Mouse (Mus musculus): ENCODE results near the gene Erp29. TPM values are rescaled to one million over a fixed set of nuclear protein-coding genes. Genes with fewer than 3 reads are reported as not detected.

Gene Erp29
- total RNA-seq, 1 experiment = 339 TPM

DNA sequence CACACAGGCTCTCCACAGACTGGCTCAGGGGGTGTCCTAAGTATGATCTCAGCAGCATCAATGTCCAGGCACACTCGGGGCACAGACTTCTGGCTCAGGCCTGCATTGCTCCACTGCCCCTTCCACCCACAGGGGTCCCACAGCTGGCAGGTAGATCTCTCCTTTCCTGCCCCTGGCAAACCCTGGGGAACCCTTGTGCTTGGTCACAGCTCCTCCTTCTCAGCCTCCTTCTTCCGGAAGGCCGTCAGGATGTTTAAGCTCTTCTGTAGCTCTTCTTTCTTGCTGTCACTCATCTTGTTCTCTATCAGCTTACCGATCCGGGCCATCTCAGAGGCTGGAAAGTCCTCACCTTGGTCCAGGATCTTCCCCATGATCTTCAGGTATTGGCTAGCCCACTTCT is 7.4 kb downstream of the Erp29 start:
- H3K36me3 ChIP-seq (ENCODE audit: control insufficient read depth, insufficient read depth, low read length, poor library complexity, severe bottlenecking) = peaks cover 63% of the 10 kb centered on the region
- DNase-seq (ENCODE audit: low read depth, low spot score) = no peak
- 0 out of 4 replicates have a peak, but pooled peaks cover 0 to 2% of the 10 kb centered on the region in 2 experiments for H3K4me1 ChIP-seq (ENCODE audit: control insufficient read depth in 2 of 2, insufficient read depth in 2 of 2, low read length in 2 of 2, poor library complexity in 1 of 2)
- in situ Hi-C loops (cut with MboI; ENCODE audit: low sequenced_read_pairs in 2 of 2, unreplicated experiment in 2 of 2) = no loop called here
- H3K9me3 ChIP-seq (ENCODE audit: control insufficient read depth, insufficient read depth, low read depth, low read length) = no peaks in the 10 kb centered on the region
- H3K27ac ChIP-seq (ENCODE audit: insufficient read depth, low read depth, low read length, poor library complexity, severe bottlenecking) = no peak overlapping the region
- H3K4me3 ChIP-seq (ENCODE audit: insufficient read depth in 1 of 2, low read depth in 1 of 2, low read length in 2 of 2, poor library complexity in 1 of 2, severe bottlenecking in 1 of 2) = no peak overlapping the region
- no peak for TF ChIP-seq ZNF384 (IDR thresholded peaks at IDR 0.05; ENCODE audit: low read depth, low read length)
- no peak for TF ChIP-seq HCFC1 (IDR thresholded peaks at IDR 0.05; ENCODE audit: borderline replicate concordance, insufficient read depth, low read length)
- H3K9ac ChIP-seq (ENCODE audit: insufficient read depth, low read depth, low read length, poor library complexity, severe bottlenecking) = no peak overlapping the region

DNA sequence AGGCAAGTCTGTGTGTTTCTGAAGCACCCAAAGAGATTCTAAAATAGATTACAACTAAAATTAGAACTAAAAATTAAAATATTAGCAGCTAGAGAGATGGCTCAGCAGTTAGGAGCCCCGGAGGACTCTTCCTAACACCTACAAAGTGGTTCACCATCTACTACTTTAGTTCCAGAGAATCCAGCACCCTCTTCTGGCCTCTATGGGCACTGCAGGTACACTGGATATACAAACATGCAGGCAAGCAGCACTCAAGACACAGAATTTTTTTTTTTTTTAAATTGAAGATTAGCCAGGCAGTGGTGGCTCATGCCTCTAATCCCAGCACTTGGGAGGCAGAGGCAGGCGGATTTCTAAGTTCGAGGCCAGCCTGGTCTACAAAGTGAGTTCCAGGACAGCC is 8.8 kb downstream of the Erp29 start:
- no peak overlapping the region for H3K4me3 ChIP-seq (ENCODE audit: insufficient read depth in 1 of 2, low read depth in 1 of 2, low read length in 2 of 2, poor library complexity in 1 of 2, severe bottlenecking in 1 of 2)
- in situ Hi-C loops (cut with MboI; ENCODE audit: low sequenced_read_pairs in 2 of 2, unreplicated experiment in 2 of 2) = no loop called here
- H3K27ac ChIP-seq (ENCODE audit: insufficient read depth, low read depth, low read length, poor library complexity, severe bottlenecking) = no peak overlapping the region
- no peak overlapping the region for H3K9ac ChIP-seq (ENCODE audit: insufficient read depth, low read depth, low read length, poor library complexity, severe bottlenecking)
- H3K9me3 ChIP-seq (ENCODE audit: control insufficient read depth, insufficient read depth, low read depth, low read length) = no peaks in the 10 kb centered on the region
- peak; percentile 66 for DNase-seq (ENCODE audit: low read depth, low spot score)
- no peaks in the 10 kb centered on the region for H3K4me1 ChIP-seq (ENCODE audit: control insufficient read depth in 2 of 2, insufficient read depth in 2 of 2, low read length in 2 of 2, poor library complexity in 1 of 2)
- peaks cover 65% of the 10 kb centered on the region for H3K36me3 ChIP-seq (ENCODE audit: control insufficient read depth, insufficient read depth, low read length, poor library complexity, severe bottlenecking)
- TF ChIP-seq ZNF384 (IDR thresholded peaks at IDR 0.05; ENCODE audit: low read depth, low read length) = peak; percentile 56; the same call in 1 of the 2 replicates
- TF ChIP-seq ZC3H11A (IDR thresholded peaks at IDR 0.05; ENCODE audit: borderline replicate concordance, low read depth, low read length) = no peak
- TF ChIP-seq HCFC1 (IDR thresholded peaks at IDR 0.05; ENCODE audit: borderline replicate concordance, insufficient read depth, low read length) = no peak

DNA sequence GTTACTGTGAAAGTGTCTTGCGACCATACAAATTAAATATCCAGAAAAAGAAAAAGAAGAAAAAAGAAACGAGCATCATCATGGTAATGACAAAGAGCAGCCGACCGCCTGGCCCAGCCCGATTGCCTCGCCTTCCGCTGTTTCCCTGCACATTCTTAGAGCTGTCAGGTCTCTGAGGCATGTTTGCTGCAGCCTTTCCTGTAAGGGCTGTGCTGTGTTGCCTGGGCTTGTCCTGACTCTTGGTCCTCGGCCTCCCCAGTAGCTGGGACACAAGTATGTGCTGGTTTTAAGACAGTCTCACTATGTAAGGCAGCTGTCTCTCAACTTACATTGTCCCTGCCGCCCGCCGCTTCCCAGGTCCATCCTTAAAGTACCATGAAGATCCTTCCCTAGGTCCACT is 13.6 kb downstream of the Erp29 start:
- in situ Hi-C loops (cut with MboI; ENCODE audit: low sequenced_read_pairs in 2 of 2, unreplicated experiment in 2 of 2) = no loop called here
- Histone ChIP-seq H3K36me3 (ENCODE audit: control insufficient read depth, insufficient read depth, low read length, poor library complexity, severe bottlenecking) (peaks cover 67% of the 10 kb centered on the region), H3K4me3 (ENCODE audit: insufficient read depth in 1 of 2, low read depth in 1 of 2, low read length in 2 of 2, poor library complexity in 1 of 2, severe bottlenecking in 1 of 2) (no peak overlapping the region), H3K4me1 (ENCODE audit: control insufficient read depth in 2 of 2, insufficient read depth in 2 of 2, low read length in 2 of 2, poor library complexity in 1 of 2) (peaks cover 0 to 3% of the 10 kb centered on the region in 2 experiments; a peak in 1 of 4 replicates), H3K9ac (ENCODE audit: insufficient read depth, low read depth, low read length, poor library complexity, severe bottlenecking) (no peak overlapping the region), H3K27ac (ENCODE audit: insufficient read depth, low read depth, low read length, poor library complexity, severe bottlenecking) (peak overlapping the region; percentile 38), H3K9me3 (ENCODE audit: control insufficient read depth, insufficient read depth, low read depth, low read length) (no peaks in the 10 kb centered on the region)
- DNase-seq (ENCODE audit: low read depth, low spot score) = no peak
- TF ChIP-seq MAFK (IDR thresholded peaks at IDR 0.05; ENCODE audit: insufficient read depth, low read depth, low read length) = no peak
- no peak for TF ChIP-seq CHD2 (IDR thresholded peaks at IDR 0.05; ENCODE audit: low read depth, low read length)
- TF ChIP-seq HCFC1 (IDR thresholded peaks at IDR 0.05; ENCODE audit: borderline replicate concordance, insufficient read depth, low read length) = no peak

DNA sequence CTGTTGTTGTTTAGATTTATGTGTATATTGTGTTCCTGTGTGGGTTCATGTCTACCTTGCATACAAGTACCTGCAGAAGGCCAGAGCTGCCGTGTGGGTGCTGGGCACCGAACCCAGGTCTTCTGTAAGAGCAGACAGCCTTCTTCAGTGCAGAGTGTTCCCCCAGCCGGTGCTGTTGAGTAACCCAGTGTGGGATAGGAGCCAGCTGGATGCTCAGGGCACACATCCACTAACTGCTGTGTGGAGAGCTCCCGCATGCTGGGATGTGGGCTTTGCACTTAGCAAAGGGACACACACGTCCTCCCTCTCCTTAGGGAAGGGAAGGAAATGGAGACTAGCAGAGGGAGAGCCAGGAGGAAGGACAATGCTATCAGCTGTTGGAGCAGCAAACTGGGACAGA is 14.2 kb downstream of the Erp29 start:
- no peaks in the 10 kb centered on the region for H3K9me3 ChIP-seq (ENCODE audit: control insufficient read depth, insufficient read depth, low read depth, low read length)
- peaks cover 71% of the 10 kb centered on the region for H3K36me3 ChIP-seq (ENCODE audit: control insufficient read depth, insufficient read depth, low read length, poor library complexity, severe bottlenecking)
- peaks cover 0 to 3% of the 10 kb centered on the region in 2 experiments; a peak in 1 of 4 replicates for H3K4me1 ChIP-seq (ENCODE audit: control insufficient read depth in 2 of 2, insufficient read depth in 2 of 2, low read length in 2 of 2, poor library complexity in 1 of 2)
- TF ChIP-seq HCFC1 (IDR thresholded peaks at IDR 0.05; ENCODE audit: borderline replicate concordance, insufficient read depth, low read length) (no peak), MAFK (IDR thresholded peaks at IDR 0.05; ENCODE audit: insufficient read depth, low read depth, low read length) (no peak), ZNF384 (IDR thresholded peaks at IDR 0.05; ENCODE audit: low read depth, low read length) (no peak), ZC3H11A (IDR thresholded peaks at IDR 0.05; ENCODE audit: borderline replicate concordance, low read depth, low read length) (no peak), CHD2 (IDR thresholded peaks at IDR 0.05; ENCODE audit: low read depth, low read length) (no peak)
- peak overlapping the region; percentile 38; the same call in 1 of the 2 replicates for H3K27ac ChIP-seq (ENCODE audit: insufficient read depth, low read depth, low read length, poor library complexity, severe bottlenecking)
- in situ Hi-C loops (cut with MboI; ENCODE audit: low sequenced_read_pairs in 2 of 2, unreplicated experiment in 2 of 2) = no loop called here
- H3K9ac ChIP-seq (ENCODE audit: insufficient read depth, low read depth, low read length, poor library complexity, severe bottlenecking) = no peak overlapping the region
- no peak for DNase-seq (ENCODE audit: low read depth, low spot score)
- H3K4me3 ChIP-seq (ENCODE audit: insufficient read depth in 1 of 2, low read depth in 1 of 2, low read length in 2 of 2, poor library complexity in 1 of 2, severe bottlenecking in 1 of 2) = no peak overlapping the region

DNA sequence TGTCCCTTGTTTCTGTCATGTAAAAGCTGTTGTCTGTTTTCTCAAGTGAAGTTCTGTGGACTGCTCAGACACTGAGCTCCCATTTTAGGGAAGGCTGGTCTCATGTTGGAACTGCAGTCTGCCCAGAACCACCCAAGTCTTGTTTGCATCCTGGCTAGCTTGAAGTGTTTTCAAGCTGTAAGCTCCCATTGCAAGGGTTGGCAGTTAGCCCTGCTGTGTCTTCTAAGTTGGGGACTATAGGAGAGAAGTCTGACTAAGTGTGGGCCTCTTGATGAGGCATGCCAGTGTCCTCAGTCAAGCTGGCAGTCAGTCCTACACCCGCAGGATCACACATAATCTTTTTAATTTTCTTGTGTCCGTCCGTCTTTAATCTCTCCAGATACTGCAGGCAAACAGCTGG is 23.4 kb downstream of the Erp29 start:
- Histone ChIP-seq H3K27ac (ENCODE audit: insufficient read depth, low read depth, low read length, poor library complexity, severe bottlenecking) (no peak overlapping the region), H3K4me1 (ENCODE audit: control insufficient read depth in 2 of 2, insufficient read depth in 2 of 2, low read length in 2 of 2, poor library complexity in 1 of 2) (no peaks in the 10 kb centered on the region), H3K9ac (ENCODE audit: insufficient read depth, low read depth, low read length, poor library complexity, severe bottlenecking) (no peak overlapping the region), H3K9me3 (ENCODE audit: control insufficient read depth, insufficient read depth, low read depth, low read length) (no peaks in the 10 kb centered on the region), H3K36me3 (ENCODE audit: control insufficient read depth, insufficient read depth, low read length, poor library complexity, severe bottlenecking) (peaks cover 79% of the 10 kb centered on the region), H3K4me3 (ENCODE audit: insufficient read depth in 1 of 2, low read depth in 1 of 2, low read length in 2 of 2, poor library complexity in 1 of 2, severe bottlenecking in 1 of 2) (no peak overlapping the region)
- no peak for TF ChIP-seq ZC3H11A (IDR thresholded peaks at IDR 0.05; ENCODE audit: borderline replicate concordance, low read depth, low read length)
- no peak for TF ChIP-seq ZNF384 (IDR thresholded peaks at IDR 0.05; ENCODE audit: low read depth, low read length)
- TF ChIP-seq MAFK (IDR thresholded peaks at IDR 0.05; ENCODE audit: insufficient read depth, low read depth, low read length) = no peak
- TF ChIP-seq CHD2 (IDR thresholded peaks at IDR 0.05; ENCODE audit: low read depth, low read length) = no peak
- TF ChIP-seq HCFC1 (IDR thresholded peaks at IDR 0.05; ENCODE audit: borderline replicate concordance, insufficient read depth, low read length) = no peak
- in situ Hi-C loops (cut with MboI; ENCODE audit: low sequenced_read_pairs in 2 of 2, unreplicated experiment in 2 of 2) = no loop called here
- DNase-seq (ENCODE audit: low read depth, low spot score) = no peak
